ENCODE assay signal across 8 mouse cellular contexts in genomic region chr13:40859652-40860399, GRCm38 (mm10). TPM values are rescaled to one million over a fixed set of nuclear protein-coding genes. Genes with fewer than 3 reads are reported as not detected.
DNase-seq lines count a peak whose midpoint lies in the region; TF ChIP-seq lines count a peak whose summit lies in the region.

TSS of gene Gcnt2 (plus strand) at chr13:40859754.

- TF ChIP-seq CTCF in lung, adult 2 months (IDR thresholded peaks at IDR 0.05; ENCODE audit: insufficient read depth, low read length), result no peak

- WGBS in lung, adult 2 months, result 5% methylated on average over 22 of the region's 22 CpGs

- H3K4me3 ChIP-seq in lung, adult 2 months (replicated peaks; ENCODE audit: extremely low read depth, low read depth, low read length), result peak within 1 kb of the TSS; percentile 77

- intact Hi-C loops in heart, postnatal 14 days (cut with DNase I), result no loop called here

- TF ChIP-seq POLR2A in lung, adult 2 months (IDR thresholded peaks at IDR 0.05; ENCODE audit: borderline replicate concordance, extremely low read depth, low read depth, low read length), result peak; percentile 50; the same call in 1 of the 2 replicates

- peaks cover 2% of the 10 kb centered on the region; the same call in 1 of the 2 replicates for H3K4me1 ChIP-seq in lung, adult 2 months (ENCODE audit: control insufficient read depth, insufficient read depth, low read length)

- peak; percentile 29 for DNase-seq in adrenal gland, postnatal 14 days
- DNase-seq in adrenal gland, postnatal 25 days, result no peak
- peak; percentile 46 for DNase-seq in embryo, embryonic 11 days
- DNase-seq in heart, postnatal 14 days, result peak; percentile 13 to 32
- peak; percentile 46 to 83 for DNase-seq in layer of hippocampus, adult 18-20 months (ENCODE audit: low spot score in 2 of 2)
- peak; percentile 53 for DNase-seq in lung, adult 2 months
- peak; percentile 19 for DNase-seq in right cerebral cortex, postnatal 25 days
- no peak for DNase-seq in natural killer cell, adult 2 months (ENCODE audit: low spot score in 2 of 2)

RNA-seq across cellular contexts. Expression of gene Gcnt2, which starts in this region (rescaled TPM):
- 11.3 and 13.1 TPM in 2 replicates for total RNA-seq in adrenal gland, postnatal 14 days (2021)
- total RNA-seq in adrenal gland, postnatal 25 days (2021), result 7.2 and 7.3 TPM in 2 replicates
- total RNA-seq in heart, postnatal 14 days (2021), result 10 to 100 TPM; 12.1 to 14.1 TPM
- total RNA-seq in layer of hippocampus, adult 18-20 months (2021), result 10 to 100 TPM; 15.2 to 18.3 TPM
- 12.5 and 17.5 TPM in 2 replicates for polyA plus RNA-seq in lung, adult 2 months (2012; rRNA removed)

Comparison
In these comparisons a context has a peak if more than half of its experiments do, and no peak if none do; other contexts are left out.
1. DNase-seq: peak in adrenal gland, postnatal 14 days (single experiment), embryo, embryonic 11 days (single experiment), heart, postnatal 14 days (2 of 2), layer of hippocampus, adult 18-20 months (2 of 2), lung, adult 2 months (single experiment) and right cerebral cortex, postnatal 25 days (single experiment); none in adrenal gland, postnatal 25 days (single experiment) and natural killer cell, adult 2 months (0 of 2).